Mouse (Mus musculus) midbrain, embryonic 16.5 days (tissue): ENCODE results near the gene Nt5c2. TPM values are rescaled to one million over a fixed set of nuclear protein-coding genes. Genes with fewer than 3 reads are reported as not detected.

Experiments
- ATAC-seq: fragments of 200-750 bp; cut with Nextera tagmentation; 2 replicates; pipeline ENCODE4 v1.8.0; 2017; ENCODE audit warnings: moderate TSS enrichment
- H3K27ac ChIP-seq: fragments of 300-500 bp; sonication (generic); 2 replicates; pipeline ENCODE4 v1.5.1; 2014; ENCODE audit warnings: mild to moderate bottlenecking, low read length, mixed read lengths
- H3K27me3 ChIP-seq: fragments of 300-500 bp; sonication (generic); 2 replicates; pipeline ENCODE4 v1.6.1; 2014; ENCODE audit warnings: low read depth, low read length, mixed read lengths; ENCODE audit not compliant: control insufficient read depth, insufficient read depth
- H3K36me3 ChIP-seq: fragments of 300-500 bp; sonication (generic); 2 replicates; pipeline ENCODE4 v1.6.1; 2014; ENCODE audit warnings: mild to moderate bottlenecking, low read length, moderate library complexity, mixed read lengths; ENCODE audit not compliant: control insufficient read depth, insufficient read depth
- H3K4me1 ChIP-seq: fragments of 300-500 bp; sonication (generic); 2 replicates; pipeline ENCODE4 v1.6.1; 2014; ENCODE audit warnings: mild to moderate bottlenecking, low read length, mixed read lengths; ENCODE audit not compliant: control insufficient read depth, insufficient read depth
- H3K4me2 ChIP-seq: fragments of 300-500 bp; sonication (generic); 2 replicates; pipeline ENCODE4 v1.6.1; 2014; ENCODE audit warnings: mild to moderate bottlenecking, low read length, mixed read lengths
- H3K4me3 ChIP-seq: fragments of 300-500 bp; sonication (generic); 2 replicates; pipeline ENCODE4 v1.5.1; 2014; ENCODE audit warnings: low read depth, mild to moderate bottlenecking, low read length, moderate library complexity, mixed read lengths
- H3K9ac ChIP-seq: fragments of 300-500 bp; sonication (generic); 2 replicates; pipeline ENCODE4 v1.6.1; 2014; ENCODE audit warnings: low read depth, low read length, mixed read lengths
- H3K9me3 ChIP-seq: fragments of 300-500 bp; sonication (generic); replicated peaks from 2 replicates; pipeline ENCODE4 v1.6.1; 2014; ENCODE audit warnings: mild to moderate bottlenecking, low read length, mixed read lengths; ENCODE audit not compliant: control insufficient read depth, poor library complexity, severe bottlenecking
- WGBS: fragments of 180-500 bp; shearing (Covaris S2); extraction: QIAGEN DNeasy Blood & Tissue Kit; methylation state at CpG from one replicate; pipeline ENCODE4 v1.1.7; 2014; 5-methylcytosine and 5-hydroxymethylcytosine counted together
- polyA plus RNA-seq: library from polyadenylated mRNA; unstranded; fragments of >200 nt; fragmentation: Nextera tagmentation; extraction: Ambion mirVana; gene quantifications from 2 replicates; pipeline ENCODE4 v1.2.1, GENCODE M21; 2015

The Nt5c2 gene
- polyA plus RNA-seq, 1 experiment from 2014 or later: 85.7 TPM

GRCm38 (mm10) chr19:47046343-47046742 lies 31.4 kb upstream of the Nt5c2 start:
- no peaks in the 10 kb centered on the region for H3K9me3 ChIP-seq
- H3K27me3 ChIP-seq: no peaks in the 10 kb centered on the region
- no peak overlapping the region for H3K4me3 ChIP-seq
- H3K4me1 ChIP-seq: peaks cover 12% of the 10 kb centered on the region
- no peak overlapping the region for H3K4me2 ChIP-seq
- WGBS: 89% methylated on average over 1 of the region's 1 CpGs
- H3K36me3 ChIP-seq: peaks cover 5% of the 10 kb centered on the region
- ATAC-seq: no peak
- H3K9ac ChIP-seq: no peak overlapping the region
- H3K27ac ChIP-seq: no peak overlapping the region

GRCm38 (mm10) chr19:47043608-47044007 lies 28.7 kb upstream of the Nt5c2 start:
- Histone ChIP-seq H3K9me3 (no peaks in the 10 kb centered on the region), H3K4me1 (no peaks in the 10 kb centered on the region), H3K4me2 (no peak overlapping the region), H3K27ac (no peak overlapping the region), H3K4me3 (no peak overlapping the region), H3K27me3 (no peaks in the 10 kb centered on the region), H3K9ac (no peak overlapping the region), H3K36me3 (peaks cover 10% of the 10 kb centered on the region)
- 94% methylated on average over 3 of the region's 3 CpGs for WGBS
- ATAC-seq: no peak

GRCm38 (mm10) chr19:47040720-47041473 lies 25.9 kb upstream of the Nt5c2 start:
- no peaks in the 10 kb centered on the region for H3K9me3 ChIP-seq
- no peaks in the 10 kb centered on the region for H3K27me3 ChIP-seq
- H3K4me3 ChIP-seq: no peak overlapping the region
- H3K36me3 ChIP-seq: peaks cover 16% of the 10 kb centered on the region
- H3K9ac ChIP-seq: no peak overlapping the region
- no peaks in the 10 kb centered on the region for H3K4me1 ChIP-seq
- H3K4me2 ChIP-seq: no peak overlapping the region
- no peak overlapping the region for H3K27ac ChIP-seq
- no peak for ATAC-seq
- 95% methylated on average over 3 of the region's 3 CpGs for WGBS

- Histone ChIP-seq H3K27ac (no peak overlapping the region), H3K4me2 (no peak overlapping the region), H3K4me3 (no peak overlapping the region), H3K4me1 (no peaks in the 10 kb centered on the region), H3K9me3 (no peaks in the 10 kb centered on the region), H3K36me3 (peaks cover 20% of the 10 kb centered on the region), H3K27me3 (no peaks in the 10 kb centered on the region), H3K9ac (no peak overlapping the region)
- 91% methylated on average over 3 of the region's 3 CpGs for WGBS
- no peak for ATAC-seq
Measured at GRCm38 (mm10) chr19:47036596-47036995, 21.6 kb upstream of the Nt5c2 start.

- Histone ChIP-seq H3K36me3 (peaks cover 20% of the 10 kb centered on the region), H3K4me1 (no peaks in the 10 kb centered on the region), H3K9me3 (no peaks in the 10 kb centered on the region), H3K27ac (no peak overlapping the region), H3K27me3 (no peaks in the 10 kb centered on the region), H3K9ac (no peak overlapping the region), H3K4me3 (no peak overlapping the region), H3K4me2 (no peak overlapping the region)
- ATAC-seq: no peak
- WGBS: 97% methylated on average over 4 of the region's 4 CpGs
Measured at GRCm38 (mm10) chr19:47034916-47035315, 20.0 kb upstream of the Nt5c2 start.

- peaks cover 8% of the 10 kb centered on the region for H3K36me3 ChIP-seq
- H3K27me3 ChIP-seq: no peaks in the 10 kb centered on the region
- no peaks in the 10 kb centered on the region for H3K9me3 ChIP-seq
- no peaks in the 10 kb centered on the region for H3K4me1 ChIP-seq
- no peak overlapping the region for H3K9ac ChIP-seq
- no peak for ATAC-seq
- H3K4me3 ChIP-seq: no peak overlapping the region
- H3K27ac ChIP-seq: no peak overlapping the region
- H3K4me2 ChIP-seq: no peak overlapping the region
- 92% methylated on average over 6 of the region's 6 CpGs for WGBS
Measured at GRCm38 (mm10) chr19:47031770-47032169, 16.8 kb upstream of the Nt5c2 start.

- no peak for ATAC-seq
- WGBS: 36% methylated on average over 9 of the region's 9 CpGs
- peak overlapping the region; percentile 70 for H3K27ac ChIP-seq
- H3K9ac ChIP-seq: peak overlapping the region; percentile 27; the same call in 1 of the 2 replicates
- H3K4me2 ChIP-seq: no peak overlapping the region
- H3K27me3 ChIP-seq: no peaks in the 10 kb centered on the region
- H3K4me1 ChIP-seq: no peaks in the 10 kb centered on the region
- H3K9me3 ChIP-seq: no peaks in the 10 kb centered on the region
- H3K4me3 ChIP-seq: no peak overlapping the region
- peaks cover 15% of the 10 kb centered on the region for H3K36me3 ChIP-seq
Measured at GRCm38 (mm10) chr19:47029796-47030195, 14.8 kb upstream of the Nt5c2 start.

- H3K4me3 ChIP-seq: no peak overlapping the region
- H3K36me3 ChIP-seq: peaks cover 35% of the 10 kb centered on the region
- 93% methylated on average over 4 of the region's 4 CpGs for WGBS
- H3K27me3 ChIP-seq: no peaks in the 10 kb centered on the region
- H3K27ac ChIP-seq: no peak overlapping the region
- H3K4me1 ChIP-seq: no peaks in the 10 kb centered on the region
- no peak overlapping the region for H3K9ac ChIP-seq
- H3K9me3 ChIP-seq: no peaks in the 10 kb centered on the region
- no peak overlapping the region for H3K4me2 ChIP-seq
- no peak for ATAC-seq
Measured at GRCm38 (mm10) chr19:47026513-47026912, 11.6 kb upstream of the Nt5c2 start.

- Histone ChIP-seq H3K36me3 (peaks cover 41% of the 10 kb centered on the region), H3K9me3 (no peaks in the 10 kb centered on the region), H3K27ac (no peak overlapping the region), H3K4me3 (no peak overlapping the region), H3K4me2 (no peak overlapping the region), H3K4me1 (peaks cover 6% of the 10 kb centered on the region), H3K9ac (no peak overlapping the region), H3K27me3 (no peaks in the 10 kb centered on the region)
- WGBS: 89% methylated on average over 10 of the region's 10 CpGs
- ATAC-seq: no peak
Measured at GRCm38 (mm10) chr19:47024954-47025353, 10.0 kb upstream of the Nt5c2 start.
